ENCODE assay signal across 8 mouse cellular contexts in genomic region chr9:106201895-106202294, GRCm38 (mm10). TPM values are rescaled to one million over a fixed set of nuclear protein-coding genes. Genes with fewer than 3 reads are reported as not detected.
DNase-seq lines count a peak whose midpoint lies in the region; ATAC-seq and TF ChIP-seq lines count a peak whose summit lies in the region.
"Had no signal": no experiment of that assay in that cellular context is flagged by ENCODE, and none has a peak within 500 bp of the region (broad histone marks: within the 10 kb centered on the region; RNA-seq: fewer than 3 reads in every experiment).

No protein-coding gene starts in this region.

- H3K4me3 ChIP-seq in left cerebral cortex, adult 2 months: peak overlapping the region; percentile 60; the same call in 1 of the 2 replicates
- peak overlapping the region; percentile 68; the same call in 1 of the 2 replicates for H3K4me3 ChIP-seq in forebrain, embryonic 10.5 days
- H3K4me3 ChIP-seq in intestine, postnatal 0 days (ENCODE audit: low read depth, low read length): 0 out of 2 replicates have a peak overlapping the region, but pooled peaks have one; percentile 63
- peak overlapping the region; percentile 79; the same call in 1 of the 2 replicates for H3K4me3 ChIP-seq in neural tube, embryonic 15.5 days (replicated peaks)

- H3K9ac ChIP-seq in intestine, postnatal 0 days (ENCODE audit: low read depth, low read length): no peak overlapping the region
- H3K9ac ChIP-seq in neural tube, embryonic 15.5 days (replicated peaks): no peak overlapping the region

- H3K9me3 ChIP-seq in forebrain, embryonic 10.5 days: no peaks in the 10 kb centered on the region
- H3K9me3 ChIP-seq in intestine, postnatal 0 days (ENCODE audit: control insufficient read depth): no peaks in the 10 kb centered on the region
- H3K9me3 ChIP-seq in neural tube, embryonic 15.5 days (replicated peaks): no peaks in the 10 kb centered on the region

- peaks cover 33% of the 10 kb centered on the region for H3K27me3 ChIP-seq in forebrain, embryonic 10.5 days (ENCODE audit: poor library complexity, severe bottlenecking)
- H3K27me3 ChIP-seq in intestine, postnatal 0 days (replicated peaks; ENCODE audit: control insufficient read depth, insufficient read depth, low read length): no peaks in the 10 kb centered on the region
- H3K27me3 ChIP-seq in neural tube, embryonic 15.5 days (replicated peaks): no peaks in the 10 kb centered on the region

- no peak overlapping the region for H3K27ac ChIP-seq in left cerebral cortex, adult 2 months
- no peak overlapping the region for H3K27ac ChIP-seq in forebrain, embryonic 10.5 days
- H3K27ac ChIP-seq in intestine, postnatal 0 days (ENCODE audit: low read depth, low read length): no peak overlapping the region
- no peak overlapping the region for H3K27ac ChIP-seq in neural tube, embryonic 15.5 days (replicated peaks)

- intact Hi-C loops in left cerebral cortex, adult 2 months (cut with DNase I): loop anchor here (2.0 kb wide), 1 partner anchor 31 kb away; the partner anchor contains the start of gene Wdr82

- H3K4me2 ChIP-seq in intestine, postnatal 0 days (replicated peaks; ENCODE audit: low read depth): no peak overlapping the region
- peak overlapping the region; percentile 70 for H3K4me2 ChIP-seq in neural tube, embryonic 15.5 days

- H3K36me3 ChIP-seq in forebrain, embryonic 10.5 days (replicated peaks): peaks cover 17% of the 10 kb centered on the region
- H3K36me3 ChIP-seq in intestine, postnatal 0 days (ENCODE audit: control insufficient read depth, insufficient read depth): no peaks in the 10 kb centered on the region; the same call in 1 of the 2 replicates
- no peaks in the 10 kb centered on the region for H3K36me3 ChIP-seq in neural tube, embryonic 15.5 days

- no peak for ATAC-seq in intestine, postnatal 0 days
- no peak for ATAC-seq in neural tube, embryonic 15.5 days (ENCODE audit: low FRiP score)
- no peak for ATAC-seq in frontal cortex, adult (ENCODE audit: low TSS enrichment)

- H3K4me1 ChIP-seq in forebrain, embryonic 10.5 days: peaks cover 78% of the 10 kb centered on the region
- H3K4me1 ChIP-seq in intestine, postnatal 0 days (replicated peaks; ENCODE audit: control insufficient read depth, insufficient read depth, low read length): peaks cover 7% of the 10 kb centered on the region; the same call in 1 of the 2 replicates
- peaks cover 58% of the 10 kb centered on the region for H3K4me1 ChIP-seq in neural tube, embryonic 15.5 days

- DNase-seq in left cerebral cortex, adult 2 months (ENCODE audit: extremely low spot score in 1 of 2, low spot score in 2 of 2): no peak
- DNase-seq in left cerebral cortex, adult 11 months (ENCODE audit: low spot score): no peak
- no peak for DNase-seq in forebrain, embryonic 10.5 days (ENCODE audit: extremely low spot score, low spot score)
- no peak for DNase-seq in kidney, adult 8-10 months
- DNase-seq: heart, postnatal 36 days had no signal

- 86% methylated on average over 3 of the region's 3 CpGs for WGBS in forebrain, embryonic 10.5 days
- WGBS in intestine, postnatal 0 days: 81% methylated on average over 3 of the region's 3 CpGs
- 84% methylated on average over 3 of the region's 3 CpGs for WGBS in neural tube, embryonic 15.5 days

- TF ChIP-seq CTCF in left cerebral cortex, adult 2 months (IDR thresholded peaks at IDR 0.05): no peak
- TF ChIP-seq CTCF in intestine, postnatal 0 days (IDR thresholded peaks at IDR 0.05; ENCODE audit: low read depth): no peak

RNA-seq across cellular contexts. Expression of gene Twf2, which starts 1.0 kb away (rescaled TPM):
- total RNA-seq in left cerebral cortex, adult 2 months (2021): 10 to 100 TPM; 60.3 to 61.1 TPM
- 70.9 and 71.8 TPM in 2 replicates for polyA plus RNA-seq in forebrain, embryonic 10.5 days (2016; fragmentation: Nextera tagmentation; extraction: Ambion mirVana)
- polyA plus RNA-seq in intestine, postnatal 0 days (2015; fragmentation: Nextera tagmentation; extraction: Ambion mirVana): 21.9 and 25.6 TPM in 2 replicates
- 48.1 and 58.2 TPM in 2 replicates for polyA plus RNA-seq in neural tube, embryonic 15.5 days (2015; fragmentation: Nextera tagmentation; extraction: Ambion mirVana)

RNA-seq across cellular contexts. Expression of gene Ppm1m, which starts 2.3 kb away (rescaled TPM):
- total RNA-seq in left cerebral cortex, adult 2 months (2021): 10 to 100 TPM; 22.2 to 26.4 TPM
- 42.0 and 50.7 TPM in 2 replicates for polyA plus RNA-seq in forebrain, embryonic 10.5 days (2016; fragmentation: Nextera tagmentation; extraction: Ambion mirVana)
- polyA plus RNA-seq in intestine, postnatal 0 days (2015; fragmentation: Nextera tagmentation; extraction: Ambion mirVana): 10.0 and 10.8 TPM in 2 replicates
- polyA plus RNA-seq in neural tube, embryonic 15.5 days (2015; fragmentation: Nextera tagmentation; extraction: Ambion mirVana): 16.9 and 20.5 TPM in 2 replicates

RNA-seq across cellular contexts. Expression of gene Tlr9, which starts 20.5 kb away (rescaled TPM):
- 1 to 10 TPM in 1 of 2 experiments, under 1 TPM in 1; 0.82 to 1.1 TPM for total RNA-seq in left cerebral cortex, adult 2 months (2021)
- polyA plus RNA-seq in forebrain, embryonic 10.5 days (2016; fragmentation: Nextera tagmentation; extraction: Ambion mirVana): 0.04 TPM in 1 of 2 replicates, not detected in the other
- polyA plus RNA-seq in intestine, postnatal 0 days (2015; fragmentation: Nextera tagmentation; extraction: Ambion mirVana): 0.08 and 0.09 TPM in 2 replicates
- 0.05 TPM in 1 of 2 replicates, not detected in the other for polyA plus RNA-seq in neural tube, embryonic 15.5 days (2015; fragmentation: Nextera tagmentation; extraction: Ambion mirVana)

RNA-seq across cellular contexts. Expression of gene Wdr82, which starts 31.2 kb away (rescaled TPM):
- total RNA-seq in left cerebral cortex, adult 2 months (2021): 100 to 1,000 TPM; 117 to 126 TPM
- polyA plus RNA-seq in forebrain, embryonic 10.5 days (2016; fragmentation: Nextera tagmentation; extraction: Ambion mirVana): 28.3 and 30.2 TPM in 2 replicates
- 10.6 and 11.3 TPM in 2 replicates for polyA plus RNA-seq in intestine, postnatal 0 days (2015; fragmentation: Nextera tagmentation; extraction: Ambion mirVana)
- polyA plus RNA-seq in neural tube, embryonic 15.5 days (2015; fragmentation: Nextera tagmentation; extraction: Ambion mirVana): 28.6 and 32.1 TPM in 2 replicates

RNA-seq across cellular contexts. Expression of gene Glyctk, which starts 44.0 kb away (rescaled TPM):
- total RNA-seq in left cerebral cortex, adult 2 months (2021): 1 to 10 TPM; 4.0 to 5.0 TPM
- 6.8 and 8.0 TPM in 2 replicates for polyA plus RNA-seq in forebrain, embryonic 10.5 days (2016; fragmentation: Nextera tagmentation; extraction: Ambion mirVana)
- 17.4 and 20.6 TPM in 2 replicates for polyA plus RNA-seq in intestine, postnatal 0 days (2015; fragmentation: Nextera tagmentation; extraction: Ambion mirVana)
- 2.3 and 2.7 TPM in 2 replicates for polyA plus RNA-seq in neural tube, embryonic 15.5 days (2015; fragmentation: Nextera tagmentation; extraction: Ambion mirVana)
